Mouse (Mus musculus) large intestine, adult 2 months (tissue): ENCODE data around the gene Ceacam16. TPM values are rescaled to one million over a fixed set of nuclear protein-coding genes. Genes with fewer than 3 reads are reported as not detected.

Experiments
- DNase-seq: peaks from one replicate; pipeline ENCODE4 v3.0.0-alpha.2; 2012; ENCODE audit warnings: low read depth, low spot score
- WGBS: fragments of 180-500 bp; shearing (Covaris S2); methylation state at CpG from one replicate; pipeline ENCODE4 v1.1.7; 2018; 5-methylcytosine and 5-hydroxymethylcytosine counted together
- polyA plus RNA-seq: library from polyadenylated mRNA; depleted of rRNA; stranded (reverse); fragments of >200 nt; gene quantifications from 2 replicates; pipeline ENCODE4 v1.2.3, GENCODE M21; 2012; rRNA removed

Gene Ceacam16
- polyA plus RNA-seq = 0.47 and 0.66 TPM in 2 replicates

DNA sequence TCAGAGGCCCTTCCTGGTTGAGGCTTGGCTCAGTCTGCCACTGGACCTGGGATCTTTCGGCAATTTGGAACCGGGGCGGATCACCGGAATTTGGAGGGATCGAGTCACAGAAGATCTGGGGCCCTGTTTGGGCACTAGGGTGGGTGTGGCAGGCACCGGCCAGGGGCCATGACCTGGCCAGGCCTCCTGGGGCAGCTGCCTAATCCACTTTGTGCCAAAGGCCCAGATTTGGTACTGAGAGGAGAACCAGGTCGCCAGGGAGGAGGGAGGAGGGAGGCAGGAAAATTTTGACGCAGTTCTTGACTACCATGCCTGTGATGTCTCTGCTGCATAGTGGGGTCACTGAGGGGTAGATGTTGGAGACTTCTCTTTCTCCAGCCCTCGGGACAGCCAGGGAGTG lies at the start of gene Ceacam16:
Gene Ceacam16 (minus strand): TSS at position 101 of the 400 bp plus-strand sequence.
- WGBS = 81% methylated on average over 9 of the region's 9 CpGs
- no peak for DNase-seq

- DNase-seq = no peak
- WGBS = 51% methylated on average over 21 of the region's 21 CpGs
Observed at GRCm38 (mm10) chr7:19910421-19911291, 49.6 kb upstream of the Ceacam16 start.

DNA sequence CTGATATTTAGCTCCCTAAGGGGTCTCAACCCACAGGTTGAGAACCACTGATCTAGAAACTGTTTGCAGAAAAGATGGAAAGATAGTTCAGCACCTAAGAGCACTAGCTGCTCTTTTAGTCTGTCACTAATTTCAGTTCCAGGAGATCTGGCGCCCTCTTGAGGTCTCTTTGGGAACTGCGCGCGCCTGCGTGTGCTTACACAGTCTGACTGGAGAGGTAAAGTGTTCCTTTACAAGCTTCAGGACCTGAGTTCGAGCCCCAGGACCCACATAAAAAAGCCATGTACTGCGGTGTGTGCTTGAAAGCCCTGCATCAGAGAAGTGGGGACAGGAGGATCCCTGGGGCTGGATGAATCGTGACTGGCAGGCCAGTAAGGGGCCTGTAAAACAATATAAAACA lies 28.8 kb upstream of the Ceacam16 start:
- WGBS = 39% methylated on average over 8 of the region's 8 CpGs
- DNase-seq = no peak

GRCm38 (mm10) chr7:19887849-19888248 lies 26.8 kb upstream of the Ceacam16 start, which contains the start of gene Ceacam19:
Gene Ceacam19, minus strand, starts transcription at chr7:19887965.
- WGBS = 39% methylated on average over 7 of the region's 7 CpGs
- DNase-seq = no peak

DNA sequence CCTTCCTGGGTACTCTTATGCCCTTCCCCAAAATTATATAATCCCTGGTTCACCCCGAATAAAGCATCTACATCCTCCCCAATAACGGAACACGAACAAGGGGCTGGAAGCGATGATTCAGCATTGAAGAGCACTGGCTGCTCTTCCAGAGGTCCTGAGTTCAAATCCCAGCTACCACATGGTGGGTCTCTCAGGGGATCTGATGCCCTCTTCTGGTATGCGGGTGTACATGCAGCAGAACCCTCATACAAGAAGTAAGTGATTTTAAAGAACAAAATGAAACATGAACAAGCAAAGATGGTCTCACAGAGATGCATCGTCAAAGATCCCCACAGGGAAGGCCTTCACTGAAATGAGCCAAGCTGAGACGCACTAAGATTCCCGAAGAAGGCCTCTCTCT lies 19.7 kb upstream of the Ceacam16 start:
- WGBS = 77% methylated on average over 8 of the region's 8 CpGs
- DNase-seq = no peak

GRCm38 (mm10) chr7:19876781-19877425 lies 15.8 kb upstream of the Ceacam16 start:
- peak; percentile 71 for DNase-seq
- 12% methylated on average over 14 of the region's 14 CpGs for WGBS

DNA sequence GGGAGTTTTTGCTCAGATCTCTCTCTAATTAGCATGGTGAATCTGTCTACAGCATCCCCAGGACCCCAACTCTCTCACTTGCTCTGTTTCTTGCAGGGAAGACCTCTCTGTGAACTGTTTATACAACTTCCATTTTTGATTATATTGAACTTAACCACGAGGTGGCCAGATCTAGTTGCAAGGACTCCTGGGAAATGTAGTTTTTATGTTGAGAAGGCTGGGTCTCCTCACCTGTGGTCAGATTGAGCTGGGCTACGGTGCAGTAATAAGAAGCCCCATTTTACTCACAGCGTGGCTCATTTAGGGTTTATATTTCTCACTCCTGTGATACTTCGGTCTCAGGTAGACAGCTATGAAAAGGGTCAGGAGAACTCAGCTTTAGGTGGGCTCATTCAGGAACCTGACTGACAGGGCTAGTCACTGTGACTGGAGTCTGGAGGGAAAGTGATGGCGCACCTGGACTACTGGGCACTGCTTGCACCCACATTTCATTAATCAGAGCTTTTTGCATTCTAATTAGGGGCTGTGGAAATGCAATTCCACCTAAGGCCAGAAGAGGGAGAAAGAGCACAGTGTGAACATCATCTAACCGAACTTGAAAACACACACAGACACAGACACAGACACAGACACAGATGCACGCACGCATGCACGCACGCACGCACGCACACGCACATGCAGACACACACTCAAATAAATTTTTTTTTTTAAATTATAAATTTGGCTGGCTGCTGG lies 15.0 kb upstream of the Ceacam16 start:
- 17% methylated on average over 13 of the region's 13 CpGs for WGBS
- DNase-seq = no peak

DNA sequence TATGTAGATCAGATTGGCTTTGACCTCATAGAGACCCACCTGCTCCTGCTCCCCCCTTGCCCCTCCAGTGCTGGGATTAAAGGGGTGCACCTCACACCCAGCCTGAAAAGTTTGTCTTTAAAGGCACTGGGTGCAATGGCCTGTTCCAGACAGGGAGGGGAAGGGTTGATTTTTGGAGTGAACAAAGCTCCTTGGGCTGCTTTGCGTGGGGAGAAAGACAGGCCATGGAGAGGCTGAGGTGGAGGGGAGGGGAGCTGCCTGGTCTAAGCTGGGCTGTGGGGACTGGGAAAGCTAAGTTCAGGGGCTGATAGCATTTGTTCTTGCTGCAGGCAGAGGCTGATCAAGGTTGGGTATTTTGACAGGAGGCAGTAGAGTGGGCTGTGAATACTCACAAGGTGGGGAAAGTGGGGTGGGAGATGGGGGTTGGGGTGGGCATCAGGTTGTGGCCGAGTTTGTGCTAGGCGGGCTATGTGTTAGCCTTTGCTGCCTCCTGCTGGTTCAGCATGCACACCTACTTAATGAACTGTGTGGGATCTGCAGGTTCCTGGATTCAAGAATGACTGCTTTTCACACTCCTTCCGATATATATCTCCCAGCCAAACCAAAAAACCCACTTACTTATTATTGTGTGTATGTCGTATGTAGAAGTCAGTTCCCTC lies 11.0 kb upstream of the Ceacam16 start:
- no peak for DNase-seq
- 42% methylated on average over 5 of the region's 5 CpGs for WGBS

DNA sequence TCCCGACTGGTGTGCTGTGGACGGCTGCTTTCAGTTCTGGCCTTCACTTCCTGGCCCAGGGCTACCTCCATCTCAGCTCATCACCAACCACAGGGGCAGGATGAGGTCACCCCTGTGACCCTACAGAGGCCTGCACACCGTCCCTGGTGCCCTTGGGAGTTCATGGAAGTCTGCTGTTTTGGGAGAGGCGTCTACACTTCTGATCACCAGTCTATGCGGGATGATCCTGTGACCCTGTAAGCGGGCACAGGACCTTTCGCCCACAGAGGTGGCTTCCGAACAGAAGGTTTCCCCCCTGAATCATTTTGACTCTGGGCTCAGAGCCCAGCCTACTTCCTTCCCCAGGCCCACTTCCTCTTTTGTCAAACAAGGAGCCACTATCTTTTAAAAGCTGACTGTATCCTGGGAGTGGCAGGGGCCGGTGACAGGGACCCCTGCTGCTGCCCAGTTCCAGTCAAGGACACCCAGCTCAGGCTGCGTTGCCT lies 10.1 kb upstream of the Ceacam16 start:
- WGBS = 55% methylated on average over 10 of the region's 10 CpGs
- no peak for DNase-seq

DNA sequence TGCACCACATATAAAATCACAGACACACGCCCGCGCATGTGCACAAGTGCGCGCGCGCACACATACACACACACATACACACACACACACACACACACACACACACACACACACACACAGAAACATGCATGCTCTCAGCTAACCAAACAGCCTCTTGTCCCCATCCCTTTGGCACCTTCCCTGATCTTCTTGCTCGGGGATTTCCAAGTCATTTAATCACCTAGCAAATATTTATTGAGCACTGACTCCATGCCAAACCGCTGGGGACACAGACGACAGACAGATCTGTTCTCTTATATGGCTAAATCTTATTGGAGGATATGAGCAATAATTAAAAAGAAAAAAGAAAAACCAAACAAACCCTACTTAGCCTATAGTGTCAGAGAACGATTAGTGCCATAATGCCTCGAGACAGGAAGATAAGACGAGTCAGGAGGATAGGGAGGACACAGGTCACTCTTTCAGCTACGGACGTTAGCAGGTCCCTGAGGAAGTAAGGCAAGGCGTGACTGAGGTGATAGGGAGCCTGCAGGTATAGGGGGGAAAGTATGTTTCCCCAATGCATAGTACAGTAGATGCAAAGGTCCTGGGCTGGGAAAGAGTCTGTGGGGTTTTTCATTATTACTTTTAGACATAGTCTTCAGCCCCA lies 6.8 kb upstream of the Ceacam16 start:
- WGBS = 38% methylated on average over 16 of the region's 16 CpGs
- DNase-seq = peak; percentile 64

GRCm38 (mm10) chr7:19866490-19866889 lies 5.4 kb upstream of the Ceacam16 start:
- WGBS = 34% methylated on average over 6 of the region's 6 CpGs

DNA sequence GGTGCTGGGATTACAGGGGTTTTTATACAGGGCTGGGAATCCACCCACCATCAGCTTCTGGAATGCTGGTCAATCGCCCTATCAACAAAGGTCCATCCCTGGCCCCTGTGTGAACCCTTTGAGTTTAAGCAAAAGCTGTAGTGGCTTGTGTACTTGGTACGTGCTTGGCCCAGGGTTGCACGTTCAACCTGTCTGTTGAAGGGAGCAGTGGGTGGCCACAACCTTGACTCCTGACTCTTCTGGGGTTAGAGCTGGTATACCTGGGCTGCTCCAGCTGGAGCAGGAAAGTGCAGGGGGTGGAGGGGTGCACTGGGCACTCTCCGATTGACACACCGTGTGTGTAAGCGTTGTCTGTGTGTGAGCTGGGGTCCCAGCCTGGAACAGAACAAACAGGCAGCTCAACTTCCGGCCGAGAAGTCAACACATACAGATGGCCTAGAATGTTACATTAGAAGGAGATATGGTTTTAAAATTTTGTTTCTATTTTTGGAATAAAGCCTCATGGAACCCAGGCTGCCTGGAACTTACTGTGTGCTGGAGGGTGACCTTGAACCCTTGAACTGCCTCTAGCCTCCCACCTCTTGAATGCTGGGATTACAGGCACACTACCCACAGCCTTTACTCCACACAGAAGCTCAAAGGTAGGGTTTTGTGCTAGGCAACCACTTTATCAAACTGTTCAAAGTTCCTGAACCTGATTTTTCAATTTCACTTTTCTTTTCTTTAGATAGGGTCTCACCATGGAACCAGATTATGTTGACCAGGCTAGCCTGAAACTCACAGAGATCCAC lies 4.3 kb upstream of the Ceacam16 start:
- DNase-seq = no peak
- WGBS = 88% methylated on average over 8 of the region's 8 CpGs

More at GRCm38 (mm10) chr7:19866490-19866889, 5.4 kb upstream of the Ceacam16 start:
- DNase-seq = no peak

GRCm38 (mm10) chr7:19864241-19864640 lies 3.1 kb upstream of the Ceacam16 start:
- DNase-seq = no peak
- 27% methylated on average over 2 of the region's 2 CpGs for WGBS

GRCm38 (mm10) chr7:19859740-19860139 lies 1.4 kb downstream of the Ceacam16 start:
- no peak for DNase-seq

GRCm38 (mm10) chr7:19856283-19856682 lies 4.8 kb downstream of the Ceacam16 start:
- no peak for DNase-seq
- WGBS = 84% methylated on average over 6 of the region's 6 CpGs

More at GRCm38 (mm10) chr7:19859740-19860139, 1.4 kb downstream of the Ceacam16 start:
- WGBS = 74% methylated on average over 10 of the region's 10 CpGs

- DNase-seq = no peak
- 76% methylated on average over 5 of the region's 5 CpGs for WGBS
Observed at GRCm38 (mm10) chr7:19855663-19856062, 5.4 kb downstream of the Ceacam16 start.

DNA sequence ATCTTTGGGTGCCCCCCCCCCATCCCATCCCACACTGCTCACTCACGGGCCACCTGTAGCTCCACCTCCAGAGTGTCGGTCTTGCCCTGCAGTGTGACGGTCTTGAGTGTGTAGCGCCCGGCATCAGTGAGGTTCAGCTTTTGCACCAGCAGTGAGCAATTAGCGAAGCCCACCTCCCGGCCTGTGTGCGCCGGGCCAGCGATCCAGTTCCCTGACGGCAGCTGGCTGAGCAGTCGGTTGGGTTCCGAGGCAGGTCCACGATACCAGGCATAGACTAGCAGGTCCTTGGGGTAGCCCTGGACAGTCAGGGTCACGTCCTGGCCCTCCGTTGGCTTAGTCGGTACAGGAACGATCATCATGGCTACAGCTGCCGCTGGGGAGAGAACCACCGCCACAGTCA lies 7.6 kb downstream of the Ceacam16 start:
- whole genome bisulfite sequencing = 86% methylated on average over 20 of the region's 20 CpGs
- no peak for DNase-seq

DNA sequence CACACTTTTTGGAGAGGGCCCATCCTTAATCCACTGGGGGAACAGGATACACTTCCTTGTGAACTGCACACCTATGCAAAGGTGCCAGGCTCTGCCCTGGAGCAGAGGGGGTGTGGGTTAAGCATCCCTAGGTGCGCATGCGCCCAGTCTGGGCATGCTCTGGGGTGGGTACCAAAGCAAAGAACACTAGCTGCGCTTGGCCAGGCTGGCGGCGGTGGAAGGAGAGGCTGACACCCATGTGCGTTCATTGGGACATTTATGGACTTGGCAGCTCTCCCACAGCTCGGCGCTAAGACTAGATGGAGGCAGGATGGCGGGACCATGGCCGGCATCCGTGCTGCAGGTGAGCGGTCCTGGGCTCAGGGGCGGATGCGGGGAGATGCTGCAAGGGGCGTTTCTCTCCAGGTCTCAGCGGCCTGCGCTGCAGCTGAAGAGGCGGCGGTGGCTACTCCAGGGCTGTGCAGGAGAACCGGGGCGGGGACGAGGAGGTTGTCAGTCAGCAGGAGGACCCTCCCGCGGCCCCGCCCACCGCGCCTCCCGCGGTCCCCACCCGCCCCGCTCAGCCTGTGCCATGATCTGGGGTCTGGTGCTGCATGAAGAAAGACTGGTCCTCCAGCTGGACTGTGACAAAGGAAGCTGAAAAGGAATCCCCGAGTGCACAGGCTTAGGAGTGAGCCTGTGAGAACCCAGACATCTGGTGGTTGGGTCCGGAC lies 9.1 kb downstream of the Ceacam16 start, which contains the start of gene Gm19345:
Gene Gm19345 (plus strand): TSS at position 146 of the 713 bp plus-strand sequence.
- no peak for DNase-seq
- 3% methylated on average over 33 of the region's 33 CpGs for whole genome bisulfite sequencing
